Mouse (Mus musculus): ENCODE measurements at regions not wholly inside any gene's neighbourhood (a gene's known extent, or its start where the extent isn't known, plus 50 kb on each side); places are given as distances from the start of the nearest gene placed in this dataset.

DNA sequence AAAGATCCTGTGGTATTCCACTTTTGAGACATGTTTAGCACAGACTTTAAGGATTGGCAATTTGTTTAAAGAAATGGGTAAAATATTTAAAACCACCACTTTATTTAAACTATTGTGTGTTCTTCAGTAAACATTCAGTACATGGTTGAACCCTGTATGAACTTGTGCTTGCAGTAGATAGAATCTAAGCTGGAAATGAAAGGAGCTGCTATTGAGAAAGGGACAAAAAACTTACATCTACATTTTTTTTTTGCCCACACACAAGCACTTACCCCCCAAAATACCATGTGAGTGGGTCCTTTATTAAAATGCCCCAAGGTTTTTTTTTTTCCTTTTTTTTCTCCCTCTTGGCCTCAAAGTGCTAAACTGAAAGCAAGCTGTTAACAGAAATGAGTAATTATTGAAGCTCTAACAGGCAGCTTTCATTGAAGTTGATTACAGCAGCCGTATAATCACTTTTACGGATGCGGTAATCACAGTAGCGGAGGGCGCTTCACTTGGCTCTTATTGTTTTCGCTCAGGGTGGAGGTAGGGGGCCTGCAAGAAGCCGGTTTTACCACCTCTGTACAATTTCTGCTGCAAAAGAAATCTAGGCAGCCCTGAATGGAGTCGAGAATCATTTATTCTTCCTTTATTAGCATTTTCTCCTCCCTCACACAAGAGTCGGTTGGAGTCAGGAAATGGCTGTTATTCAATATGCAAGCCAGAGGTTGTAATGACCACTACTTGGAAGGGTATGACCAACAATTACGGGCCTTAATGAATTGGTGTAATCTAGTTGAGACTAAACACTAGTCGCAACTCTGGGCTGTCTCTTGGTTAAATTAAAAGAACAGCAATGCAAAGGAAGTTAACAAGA is 257.7 kb downstream of the Lmo4 start:
- DNase-seq = no peak

DNA sequence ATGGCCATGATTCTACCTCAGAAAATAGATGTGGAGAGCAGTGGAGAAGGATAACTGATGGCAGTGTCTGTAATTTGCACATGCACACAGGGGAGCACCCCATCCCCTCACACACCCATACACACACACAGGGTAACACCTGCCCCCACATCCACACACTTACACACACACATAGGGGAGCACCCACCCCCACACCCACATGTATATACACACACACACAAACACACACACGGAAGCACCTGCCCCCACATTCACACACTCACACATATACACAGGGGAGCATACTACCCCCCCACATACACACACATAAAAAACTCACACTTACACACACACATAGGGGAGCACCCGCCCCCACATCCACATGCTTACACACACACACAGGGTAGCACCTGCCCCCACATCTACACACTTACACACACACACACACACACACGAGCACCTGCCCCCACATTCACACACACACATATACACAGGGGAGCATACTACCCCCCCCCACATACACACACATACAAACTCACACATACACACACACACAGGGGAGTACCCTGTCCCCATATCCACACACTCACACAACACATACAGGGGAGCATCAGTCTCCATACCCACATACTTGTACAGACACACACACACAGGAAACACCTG is 265.8 kb downstream of the Lmo4 start:
- DNase-seq = no peak

DNA sequence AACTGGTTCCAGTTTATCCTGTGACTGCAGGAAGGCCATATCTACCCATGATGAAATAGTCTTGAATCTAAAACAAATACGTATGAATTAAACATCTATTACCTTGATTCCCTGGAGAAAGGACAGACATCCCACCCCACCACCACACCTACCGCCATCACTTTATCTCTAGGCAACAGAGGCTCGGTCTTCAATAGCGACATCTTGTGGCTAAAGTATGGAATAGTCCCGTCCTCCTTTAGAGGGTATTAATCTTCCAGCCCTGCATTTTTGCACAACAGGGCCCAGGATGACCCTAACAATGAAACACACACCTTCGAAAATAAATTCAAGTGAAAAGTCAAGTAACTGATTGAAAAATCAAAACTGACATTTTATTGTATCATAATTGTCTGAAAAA is 279.7 kb downstream of the Lmo4 start:
- DNase-seq = no peak

DNA sequence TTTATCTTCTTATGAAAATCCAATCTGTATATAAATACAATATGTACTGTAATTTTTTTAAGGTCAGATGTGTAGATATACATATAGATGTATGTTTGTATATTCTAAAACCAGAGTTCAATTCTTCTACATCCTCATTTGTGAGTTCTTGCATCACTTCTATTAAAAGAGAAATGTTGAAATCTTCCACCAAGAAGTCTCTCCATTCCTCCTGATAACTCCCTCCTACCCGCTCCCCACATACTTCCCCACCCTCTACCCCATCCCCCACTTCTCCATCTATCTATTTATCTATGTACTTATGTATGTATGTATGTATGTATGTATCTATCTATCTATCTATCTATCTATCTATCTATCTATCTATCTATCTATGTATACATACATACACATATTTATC is 285.3 kb downstream of the Lmo4 start:
- no peak for DNase-seq

- no peak for DNase-seq
Observed at GRCm38 (mm10) chr3:143914341-143915217, 290.4 kb downstream of the Lmo4 start.

GRCm38 (mm10) chr3:143913044-143913574 is 291.9 kb downstream of the Lmo4 start:
- no peak for DNase-seq

GRCm38 (mm10) chr3:143912433-143912832 is 292.6 kb downstream of the Lmo4 start:
- DNase-seq = no peak

DNA sequence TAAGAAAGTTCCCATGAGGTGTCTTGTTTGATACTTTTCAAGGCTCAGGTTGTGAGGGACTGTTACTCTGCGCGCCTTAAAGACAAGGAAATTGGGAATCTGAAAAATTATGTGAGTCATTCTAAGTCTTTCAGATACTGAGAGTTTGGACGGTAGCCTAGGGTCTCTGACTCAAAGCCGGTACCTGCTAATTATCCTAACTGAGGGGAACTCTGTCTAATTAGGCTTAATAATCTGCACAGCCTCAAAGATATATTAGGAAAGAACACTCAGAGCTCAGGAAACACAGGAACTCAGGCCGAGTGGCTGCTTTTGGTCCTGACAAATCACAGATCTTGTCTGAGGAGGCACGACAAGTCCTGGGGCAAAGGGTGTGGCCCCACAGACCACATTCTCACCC is 295.7 kb downstream of the Lmo4 start:
- no peak for DNase-seq

DNA sequence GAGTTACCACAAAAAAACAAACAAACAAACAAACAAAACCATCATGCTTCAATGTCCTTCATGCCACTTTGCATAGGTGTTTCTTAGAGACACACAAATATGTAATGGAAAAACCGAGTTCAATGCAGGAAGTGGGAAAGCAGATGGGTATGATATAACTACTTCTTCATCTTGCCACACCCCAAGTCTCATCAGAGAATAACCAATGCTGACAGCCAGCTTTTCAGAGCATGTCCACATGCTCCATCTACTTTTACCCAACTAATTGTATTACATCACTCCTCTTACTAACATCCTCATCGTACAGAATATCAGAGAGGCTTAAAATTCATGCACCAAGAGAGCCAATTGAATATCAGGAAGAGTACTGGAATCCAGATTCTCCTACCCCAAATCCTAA is 301.6 kb downstream of the Lmo4 start:
- DNase-seq = no peak

DNA sequence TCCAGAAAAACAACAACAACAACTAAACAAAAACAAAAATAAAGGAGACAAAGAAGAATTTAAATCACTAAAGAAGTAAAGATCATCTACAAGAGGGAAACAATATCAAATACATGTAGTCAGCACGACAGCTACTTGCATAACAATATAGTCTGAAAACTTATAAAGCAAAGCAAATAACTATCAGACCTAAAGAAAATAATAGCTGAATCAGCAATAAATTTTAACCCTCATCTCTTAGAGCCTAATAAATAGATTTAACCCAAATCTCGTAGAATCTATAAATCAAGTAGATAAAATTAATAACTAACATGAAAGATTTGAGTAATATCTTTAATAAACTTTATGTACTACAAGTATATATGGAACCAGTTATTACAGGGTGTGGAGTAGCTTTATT is 324.2 kb downstream of the Lmo4 start:
- no peak for DNase-seq

GRCm38 (mm10) chr3:143873876-143874275 is 331.1 kb downstream of the Lmo4 start:
- no peak for DNase-seq

DNA sequence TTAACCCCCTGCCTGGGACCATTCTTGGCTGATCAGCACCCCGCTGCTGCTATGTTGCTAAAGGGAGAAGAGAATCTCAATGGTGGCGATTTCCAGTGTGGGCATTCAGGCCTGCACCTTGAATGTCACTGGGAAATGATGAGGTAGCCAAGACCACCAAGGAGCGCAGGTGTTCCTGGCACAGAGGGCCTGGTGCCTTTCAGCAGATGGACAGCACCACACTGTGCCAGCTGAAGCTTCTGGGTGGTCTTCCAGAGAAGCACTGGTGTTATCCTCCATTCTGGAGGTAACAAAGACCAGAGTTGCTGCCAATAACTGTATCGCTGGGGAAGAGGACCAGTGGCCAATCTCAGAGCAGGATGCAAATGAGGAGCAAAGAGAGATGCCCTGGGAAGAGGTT is 338.5 kb downstream of the Lmo4 start:
- no peak for DNase-seq

DNA sequence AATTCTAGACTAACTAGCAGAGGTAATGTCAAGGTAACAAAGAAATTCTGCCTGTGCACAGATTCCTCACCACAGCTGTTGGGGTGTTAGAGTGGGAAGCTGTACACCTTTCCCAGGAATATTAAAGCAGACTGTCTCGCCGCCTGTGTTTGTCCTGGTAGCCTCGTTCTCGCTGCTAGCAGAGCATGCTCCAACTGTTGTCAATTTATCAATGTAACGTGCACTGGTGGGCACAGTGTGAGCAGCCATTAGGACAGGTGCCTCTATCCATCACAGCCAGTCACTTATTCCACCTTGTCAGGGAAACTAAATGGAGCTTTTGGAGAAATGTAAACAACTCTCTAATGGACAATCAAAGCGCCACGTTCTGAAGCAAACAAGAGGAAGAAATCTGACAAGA is 339.4 kb downstream of the Lmo4 start:
- no peak for DNase-seq

DNA sequence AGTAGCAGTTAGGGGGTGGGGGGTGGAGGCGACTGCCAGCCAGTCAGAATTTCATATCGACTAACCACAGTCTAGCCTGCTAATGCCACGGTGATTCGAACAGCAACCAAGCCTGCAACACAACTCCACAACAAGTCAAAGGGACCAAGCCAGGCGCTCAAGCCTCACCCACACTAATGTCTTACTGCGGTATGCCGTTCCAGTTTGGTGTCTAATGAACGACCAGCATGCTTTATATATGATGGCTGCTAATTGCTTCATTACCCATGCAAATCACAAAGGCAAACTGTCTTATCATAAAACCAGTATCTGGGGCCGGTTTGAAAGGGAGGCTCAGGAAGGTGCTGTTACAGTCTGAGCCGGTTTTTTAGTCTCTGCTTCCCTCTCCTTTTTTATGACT is 340.5 kb downstream of the Lmo4 start:
- DNase-seq = no peak

DNA sequence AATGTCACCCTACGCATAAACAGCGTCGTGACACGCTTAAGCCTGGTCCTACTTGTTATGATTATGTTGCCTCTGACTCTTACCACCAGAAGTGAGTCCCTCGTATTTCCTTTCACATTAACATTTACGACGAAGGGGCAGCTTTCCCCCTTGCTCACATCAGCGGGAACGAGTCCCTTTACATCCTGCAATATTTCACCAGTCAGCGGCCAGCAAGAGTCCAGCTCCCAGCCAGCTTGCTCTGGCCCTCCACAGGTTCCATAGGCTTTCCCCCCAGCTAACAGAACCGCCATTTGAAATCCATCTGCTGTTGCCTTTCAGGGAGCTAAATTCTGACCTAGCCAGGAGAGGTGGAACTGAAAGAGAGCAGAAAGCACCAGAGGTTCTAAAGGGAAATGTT is 342.5 kb downstream of the Lmo4 start:
- no peak for DNase-seq

- DNase-seq = no peak
Observed at GRCm38 (mm10) chr3:143861866-143862265, 343.2 kb downstream of the Lmo4 start.

DNA sequence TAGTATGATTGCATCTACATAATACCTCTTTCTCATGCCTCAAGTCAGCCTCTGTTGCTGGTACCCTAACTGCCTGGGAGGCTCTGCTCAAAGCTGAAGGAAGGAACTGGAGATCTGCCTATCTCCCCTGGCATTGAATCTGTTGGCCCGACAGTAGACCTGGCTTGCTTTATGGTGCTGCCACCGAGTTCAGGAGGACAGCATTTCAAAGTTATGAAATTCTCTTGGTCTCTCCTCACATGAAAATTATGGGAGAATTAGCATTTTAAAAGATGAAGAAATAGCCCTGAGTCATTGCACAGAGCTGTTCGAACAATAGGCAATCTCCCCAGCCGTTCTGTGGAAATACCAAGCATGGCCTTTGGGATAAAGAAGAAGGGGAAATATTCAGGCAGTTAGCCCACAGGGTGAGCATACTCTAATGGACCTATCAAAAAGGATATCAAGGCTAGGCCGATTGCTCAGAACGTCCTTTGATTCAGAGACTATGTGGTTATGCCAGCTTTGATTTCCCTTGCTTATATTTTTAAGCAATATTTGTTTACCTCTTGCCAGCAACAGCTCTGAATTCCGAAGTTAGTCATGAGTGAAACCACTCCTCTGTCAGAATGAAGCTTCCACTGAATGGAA is 369.3 kb downstream of the Lmo4 start:
- DNase-seq = peak; percentile 25

DNA sequence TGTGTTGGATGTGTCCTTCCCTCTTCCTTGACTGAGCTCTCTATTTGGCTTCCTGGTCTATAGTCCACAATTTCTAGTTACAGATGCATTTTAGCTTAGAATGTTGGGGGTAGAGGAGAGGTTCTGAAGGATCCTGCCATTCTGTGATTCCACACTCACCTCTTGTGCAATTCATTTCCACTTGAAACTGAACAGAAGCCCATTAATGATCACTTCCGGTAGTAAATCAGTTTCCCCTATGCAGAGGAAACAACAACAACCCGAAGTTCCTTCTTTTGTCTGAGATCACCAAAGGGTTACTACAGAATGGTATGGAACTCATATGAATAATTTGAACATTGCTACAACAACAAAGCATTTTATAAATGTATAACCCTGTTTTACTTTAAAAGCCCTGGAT is 370.3 kb downstream of the Lmo4 start:
- DNase-seq = no peak

DNA sequence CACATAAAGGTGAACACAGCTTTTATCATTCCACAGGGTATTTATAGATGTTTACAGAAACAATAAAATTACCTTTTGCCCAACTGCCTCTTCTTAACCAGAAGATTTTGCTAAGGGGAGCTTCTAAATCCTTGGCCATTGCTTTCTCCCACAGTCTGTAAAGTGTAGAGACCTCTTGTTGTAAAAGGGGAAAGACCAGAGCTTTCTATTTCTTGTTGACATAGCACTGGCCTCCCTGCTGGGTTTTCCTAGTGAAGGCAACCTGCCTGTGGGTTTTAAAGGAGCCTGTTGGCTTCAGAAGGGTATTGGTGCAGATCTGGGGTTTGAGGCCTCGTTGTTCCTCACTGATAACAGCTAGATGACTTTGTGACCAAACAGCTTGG is 381.6 kb downstream of the Lmo4 start:
- no peak for DNase-seq

DNA sequence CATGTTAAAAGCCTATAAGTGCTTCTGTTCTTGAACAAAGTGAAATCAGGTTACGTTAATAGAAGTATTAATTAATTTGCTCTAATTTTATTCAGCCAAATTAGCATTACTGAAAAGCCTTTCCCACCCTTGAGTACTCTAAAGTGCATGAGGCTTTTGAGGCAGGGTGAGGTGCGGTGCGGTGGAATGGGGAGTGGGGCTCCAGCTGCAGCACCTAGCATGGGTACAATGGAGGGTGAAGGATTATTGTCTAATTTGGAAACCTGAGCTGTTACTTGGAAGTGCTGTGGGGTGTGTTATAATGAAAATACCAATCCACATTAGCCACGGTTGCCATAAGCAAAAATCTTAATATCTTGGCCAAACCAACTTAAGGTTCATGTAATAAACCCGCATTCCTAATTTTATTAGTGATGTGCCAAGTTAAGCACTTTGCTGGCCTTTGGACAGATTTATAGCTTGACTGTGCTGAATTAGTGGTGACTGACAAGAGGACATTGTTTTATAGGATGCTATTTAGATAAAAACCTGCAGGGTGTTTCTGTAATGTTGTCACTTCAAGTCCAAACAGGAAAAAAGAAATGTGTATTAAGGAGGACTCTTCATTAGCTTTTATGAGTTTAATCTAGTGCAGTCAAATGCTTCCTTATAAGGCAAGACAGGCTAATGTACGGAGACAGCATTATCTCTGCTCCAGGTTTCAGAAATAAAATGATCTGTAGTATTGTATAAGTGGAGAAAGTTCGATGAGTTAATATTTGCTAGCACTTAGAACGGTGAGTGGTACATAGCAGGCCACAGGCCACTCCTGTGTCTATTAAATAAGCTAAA is 382.2 kb downstream of the Lmo4 start:
- DNase-seq = no peak

DNA sequence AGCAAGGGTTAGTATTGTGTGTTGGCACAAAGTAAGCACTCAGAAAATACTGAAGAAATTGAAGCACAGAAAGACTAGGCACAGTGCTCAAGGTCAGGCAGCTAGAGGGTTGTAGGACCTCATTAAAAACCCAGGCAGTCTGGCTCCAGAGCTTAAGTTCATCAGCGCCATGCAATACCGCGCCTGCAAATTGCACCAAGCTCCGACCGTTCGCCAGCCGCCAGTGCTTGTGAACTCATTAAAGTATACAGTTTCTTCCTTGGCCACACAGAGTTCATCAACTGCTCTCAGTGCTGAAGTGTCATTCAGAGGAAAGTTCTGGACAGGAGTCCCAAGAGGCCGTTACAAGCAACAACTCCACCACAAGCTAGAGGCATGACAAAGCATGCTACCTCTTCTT is 397.5 kb downstream of the Lmo4 start:
- DNase-seq = peak; percentile 13

Data from adrenal gland, postnatal 10 days (tissue).